Mouse (Mus musculus): ENCODE measurements around the gene Gm20854. TPM values are rescaled to one million over a fixed set of nuclear protein-coding genes. Genes with fewer than 3 reads are reported as not detected.
"Not testable (repeated sequence)": the region's sequence is repeated elsewhere in the genome, so short reads cannot be mapped to it uniquely, and the experiment has no call there.

The Gm20854 gene
- polyA plus RNA-seq (2014; fragmentation: Nextera tagmentation; extraction: Ambion mirVana) = not detected in 2 replicates

GRCm38 (mm10) chrY:85530808-85531207, at the start of gene Gm20854:
Gene Gm20854, minus strand, starts transcription at chrY:85530908.
- not testable (repeated sequence) for H3K9ac ChIP-seq (ENCODE audit: low read length); H3K4me2 ChIP-seq (ENCODE audit: low read depth, severe bottlenecking); DNase-seq (ENCODE audit: low spot score); H3K9me3 ChIP-seq (ENCODE audit: control insufficient read depth, low read length); ATAC-seq (ENCODE audit: insufficient number of reproducible peaks, low FRiP score, low TSS enrichment, low read depth); H3K36me3 ChIP-seq (ENCODE audit: control insufficient read depth, insufficient read depth, low read length); H3K27me3 ChIP-seq (ENCODE audit: control insufficient read depth, insufficient read depth, low read length); H3K27ac ChIP-seq (replicated peaks; ENCODE audit: low read depth, low read length); H3K4me3 ChIP-seq (ENCODE audit: low read depth, low read length); H3K4me1 ChIP-seq (ENCODE audit: control insufficient read depth, insufficient read depth, low read length)
- WGBS = no CpG with 5 or more reads among the region's 6 CpGs

All from limb, embryonic 11.5 days (tissue).